Mouse (Mus musculus): ENCODE measurements around the gene Cipc. TPM values are rescaled to one million over a fixed set of nuclear protein-coding genes. Genes with fewer than 3 reads are reported as not detected.

The Cipc gene
- 16.5 and 24.2 TPM in 2 replicates for polyA plus RNA-seq (2012; rRNA removed)

GRCm38 (mm10) chr12:86946862-86947574 is at the start of gene Cipc:
Gene Cipc (plus strand): TSS chr12:86947043.
- WGBS: under 1% methylated on average over 64 of the region's 64 CpGs
- DNase-seq (ENCODE audit: low read depth, low spot score): peak; percentile 92

DNA sequence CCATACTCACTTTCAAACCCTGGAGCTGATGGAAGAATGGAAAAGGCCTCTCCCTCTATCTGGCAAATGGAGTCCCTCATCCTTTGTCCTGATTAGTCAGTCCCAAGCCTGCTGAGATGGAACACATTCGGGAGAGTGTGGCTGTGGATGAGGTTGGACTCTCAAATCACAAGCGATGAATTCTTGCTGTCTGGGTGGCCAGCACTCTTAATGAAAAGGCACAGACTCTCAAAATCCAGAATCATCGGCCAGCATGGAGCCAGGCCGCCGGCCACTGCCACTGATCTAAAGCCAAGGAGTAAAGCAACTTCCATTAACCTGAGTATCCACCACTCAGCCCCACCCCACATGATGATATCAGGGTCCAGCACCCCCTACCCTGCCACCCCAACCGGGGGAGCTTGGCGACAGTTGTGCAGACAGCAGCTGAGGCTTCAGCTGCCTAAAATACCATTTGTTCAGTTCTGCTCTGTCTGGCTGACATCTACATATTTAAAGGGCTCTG is 49.0 kb upstream of the Cipc start:
- no peak for DNase-seq (ENCODE audit: low read depth, low spot score)

DNA sequence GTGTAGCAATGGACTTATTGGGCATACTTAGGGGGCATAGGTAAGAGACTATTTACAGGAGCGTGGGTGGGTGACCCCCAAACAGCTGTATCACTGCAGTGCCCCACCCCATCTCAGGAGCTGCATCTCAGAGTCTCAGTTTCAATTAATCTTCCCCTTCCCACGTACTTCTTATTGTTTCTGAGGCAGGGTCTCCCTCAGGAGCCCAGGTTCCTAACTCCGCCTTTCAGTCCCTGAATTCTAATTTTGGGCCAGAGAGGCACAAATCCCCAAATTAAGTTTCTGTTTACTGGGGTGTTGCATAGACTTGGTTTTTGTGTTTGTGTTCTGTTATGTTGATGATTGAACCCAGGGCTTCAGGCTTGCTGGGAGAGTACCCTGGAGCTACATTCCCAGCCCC is 48.4 kb upstream of the Cipc start:
- DNase-seq (ENCODE audit: low read depth, low spot score): no peak
- 87% methylated on average over 3 of the region's 3 CpGs for WGBS

More for the DNA sequence above, 49.0 kb upstream of the Cipc start:
- WGBS: 72% methylated on average over 7 of the region's 7 CpGs

GRCm38 (mm10) chr12:86899461-86900179 is 47.2 kb upstream of the Cipc start:
- DNase-seq (ENCODE audit: low read depth, low spot score): no peak
- WGBS: 56% methylated on average over 11 of the region's 11 CpGs

- DNase-seq (ENCODE audit: low read depth, low spot score): no peak
- 67% methylated on average over 11 of the region's 11 CpGs for WGBS
These were observed 42.7 kb upstream of the Cipc start for GRCm38 (mm10) chr12:86903828-86904806.

GRCm38 (mm10) chr12:86905203-86905602 is 41.6 kb upstream of the Cipc start:
- 12% methylated on average over 4 of the region's 4 CpGs for WGBS
- no peak for DNase-seq (ENCODE audit: low read depth, low spot score)

GRCm38 (mm10) chr12:86905876-86906275 is 41.0 kb upstream of the Cipc start:
- no peak for DNase-seq (ENCODE audit: low read depth, low spot score)
- 53% methylated on average over 7 of the region's 7 CpGs for WGBS

DNA sequence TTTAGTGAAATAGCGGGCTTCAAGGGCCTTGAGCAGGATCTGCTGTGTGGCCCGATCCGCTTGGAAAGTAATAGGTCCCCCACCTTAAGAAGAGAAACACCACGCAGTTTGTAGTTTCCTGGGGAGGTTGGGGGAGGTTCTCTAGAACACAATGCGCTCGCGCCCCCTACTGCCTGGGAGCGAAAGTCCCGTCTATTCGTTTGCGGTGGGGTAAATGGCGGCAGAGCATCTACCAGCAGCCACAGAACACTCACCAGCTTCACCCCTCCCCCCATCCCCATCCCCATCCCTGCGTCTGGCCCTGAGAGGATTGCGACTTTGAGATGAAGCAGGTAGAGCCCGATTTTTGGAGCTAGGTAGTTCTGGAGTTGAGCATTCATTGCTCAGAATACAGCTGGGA is 40.4 kb upstream of the Cipc start:
- WGBS: 3% methylated on average over 15 of the region's 15 CpGs
- no peak for DNase-seq (ENCODE audit: low read depth, low spot score)

DNA sequence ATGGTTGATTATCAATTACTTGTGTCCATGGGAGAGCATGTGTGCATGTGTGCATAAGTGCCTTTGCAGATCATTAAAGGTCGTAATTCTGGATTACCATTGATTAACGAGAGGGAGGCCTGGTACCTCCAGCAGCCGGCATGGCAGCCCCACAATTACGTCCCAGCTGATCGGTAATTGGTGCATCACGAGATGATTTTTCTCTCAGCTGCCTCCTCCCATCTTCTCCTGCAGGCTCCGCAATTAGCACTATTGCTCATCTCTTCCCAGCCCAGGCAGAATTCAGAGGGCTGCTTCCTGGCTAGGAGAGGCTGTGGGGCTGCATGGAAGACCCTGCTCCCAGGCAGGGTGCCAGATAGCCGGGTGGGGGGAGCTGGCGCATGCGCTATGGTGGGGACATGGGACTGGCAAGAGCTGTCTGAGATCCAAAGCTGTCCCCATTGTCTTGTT is 35.3 kb upstream of the Cipc start:
- no peak for DNase-seq (ENCODE audit: low read depth, low spot score)
- 66% methylated on average over 10 of the region's 10 CpGs for WGBS

GRCm38 (mm10) chr12:86912335-86913093 is 34.3 kb upstream of the Cipc start:
- WGBS: 19% methylated on average over 22 of the region's 22 CpGs
- no peak for DNase-seq (ENCODE audit: low read depth, low spot score)

GRCm38 (mm10) chr12:86914351-86914750 is 32.5 kb upstream of the Cipc start:
- DNase-seq (ENCODE audit: low read depth, low spot score): no peak
- WGBS: 43% methylated on average over 2 of the region's 2 CpGs

DNA sequence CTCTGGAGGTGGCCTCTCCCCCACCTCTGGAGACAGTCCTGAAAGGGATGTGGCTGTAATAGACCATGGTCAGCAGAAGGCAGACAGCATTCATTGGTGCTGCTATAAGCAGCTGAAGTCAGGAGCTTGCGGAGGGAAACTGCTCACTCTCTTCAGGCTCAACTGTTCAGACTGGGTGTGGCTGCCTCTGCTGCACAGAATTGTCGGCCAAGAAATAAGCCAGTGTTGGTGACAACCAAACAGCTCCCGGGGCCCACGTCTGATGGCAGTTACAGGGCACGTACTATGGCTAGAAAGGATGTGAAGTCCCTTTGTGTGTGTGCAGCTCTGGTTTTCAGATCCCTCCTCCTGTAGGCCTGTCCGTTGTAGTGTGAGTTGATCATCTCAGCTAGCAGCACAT is 32.1 kb upstream of the Cipc start:
- no peak for DNase-seq (ENCODE audit: low read depth, low spot score)
- 11% methylated on average over 6 of the region's 6 CpGs for WGBS

- WGBS: 59% methylated on average over 7 of the region's 7 CpGs
- DNase-seq (ENCODE audit: low read depth, low spot score): no peak
These were observed 31.2 kb upstream of the Cipc start for GRCm38 (mm10) chr12:86915617-86916016.

DNA sequence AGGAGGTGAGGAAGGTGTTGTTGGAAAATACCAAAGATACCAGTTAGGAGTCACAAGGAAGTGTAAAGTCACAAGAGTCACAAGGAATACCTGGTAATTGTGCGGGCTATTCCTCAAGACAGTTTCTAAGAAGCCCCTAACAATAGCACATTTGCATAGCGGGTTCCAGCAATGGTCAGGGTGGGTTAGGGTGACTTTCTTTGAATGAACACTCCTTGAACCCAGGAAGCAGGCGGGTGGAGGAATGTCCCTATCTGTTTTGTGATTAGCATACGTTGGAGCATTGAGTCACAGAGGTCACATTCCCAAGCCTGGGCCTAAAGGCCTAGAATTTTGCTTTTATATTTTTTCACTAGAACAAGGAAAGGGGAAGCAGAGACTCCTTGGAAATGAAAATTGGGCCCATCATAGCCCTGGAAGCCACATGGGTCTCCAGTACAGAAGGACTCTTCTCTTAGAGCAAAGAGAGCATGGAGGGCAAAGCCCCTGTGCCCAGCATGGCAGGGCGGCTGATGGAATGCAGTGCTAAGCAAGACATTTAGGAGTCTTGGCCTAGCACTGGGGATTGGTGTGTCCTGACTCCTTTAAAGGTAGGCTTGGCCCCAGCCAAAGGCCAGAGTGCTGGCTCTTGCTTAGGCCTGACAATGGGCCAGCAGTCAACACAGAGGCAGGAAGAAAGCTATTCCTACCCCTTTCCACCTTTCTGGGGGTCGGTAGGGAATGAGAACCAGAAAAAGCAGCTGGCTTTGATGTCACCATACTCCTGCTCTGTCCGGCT is 29.9 kb upstream of the Cipc start:
- WGBS: 91% methylated on average over 7 of the region's 7 CpGs
- no peak for DNase-seq (ENCODE audit: low read depth, low spot score)

DNA sequence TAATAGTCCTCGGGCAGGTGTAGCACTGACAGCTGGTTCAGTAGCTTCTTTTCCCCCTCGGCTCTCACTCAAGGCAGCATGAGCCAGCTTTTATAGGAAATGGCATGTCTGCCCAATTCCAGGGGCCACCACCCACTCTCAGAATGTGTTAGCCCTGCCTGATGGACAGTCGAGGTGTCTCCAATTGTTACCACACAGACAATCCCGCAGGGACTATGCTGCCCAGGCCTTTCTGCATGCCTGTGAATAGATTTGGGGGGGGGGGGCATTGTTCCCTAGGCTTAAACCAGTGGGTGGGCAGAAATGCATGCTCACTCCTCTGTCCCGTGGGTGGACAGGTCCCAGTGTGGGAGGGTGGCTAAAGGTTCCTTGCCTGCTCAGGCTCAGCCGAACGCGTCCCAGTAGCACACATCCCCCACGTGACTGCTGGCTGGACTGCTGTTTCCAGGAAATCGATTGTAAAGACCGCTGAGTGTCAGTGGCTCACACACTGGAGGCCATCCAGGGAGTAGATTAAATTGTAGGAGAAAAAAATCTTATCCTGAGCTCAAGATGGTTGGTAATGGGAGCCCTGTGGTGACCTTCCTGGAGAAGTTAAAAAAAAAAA is 28.4 kb upstream of the Cipc start:
- 18% methylated on average over 11 of the region's 11 CpGs for WGBS
- peak; percentile 37 for DNase-seq (ENCODE audit: low read depth, low spot score)

DNA sequence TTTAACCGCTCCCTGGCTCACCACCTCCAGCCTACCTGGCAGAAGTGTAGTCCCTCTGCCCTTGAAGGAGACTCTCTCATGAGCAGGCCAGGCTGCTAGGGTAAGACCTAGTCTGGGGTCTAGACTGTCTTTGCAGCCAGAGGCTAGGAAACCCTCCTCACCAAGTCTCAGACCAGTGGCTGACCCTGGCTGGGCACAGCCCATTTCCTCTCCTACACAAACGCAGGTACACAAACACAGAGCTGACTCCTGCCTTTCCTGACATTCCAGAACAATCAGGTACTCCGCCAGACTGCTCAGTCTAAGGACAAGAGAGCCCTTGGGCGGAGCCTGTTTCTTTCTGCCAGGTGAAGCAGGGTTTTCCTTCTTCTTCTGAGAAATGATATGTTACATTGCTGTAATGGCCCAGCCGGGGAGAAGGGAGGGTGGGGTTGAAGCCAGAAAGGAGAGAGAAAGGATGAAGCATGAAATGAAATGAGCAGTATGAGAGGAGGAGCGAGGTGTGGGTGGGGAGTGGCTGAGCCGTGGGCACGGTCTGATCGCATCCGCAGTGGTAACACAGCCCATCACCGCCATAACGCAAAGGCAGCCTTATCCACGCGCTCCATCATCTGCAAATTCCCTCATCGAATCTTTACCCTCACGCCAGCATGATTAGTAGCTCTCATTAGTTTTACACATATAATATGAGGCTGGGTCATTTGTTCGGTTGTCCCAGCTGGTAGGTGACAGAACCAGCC is 27.7 kb upstream of the Cipc start:
- WGBS: 63% methylated on average over 17 of the region's 17 CpGs
- no peak for DNase-seq (ENCODE audit: low read depth, low spot score)

GRCm38 (mm10) chr12:86923837-86924236 is 23.0 kb upstream of the Cipc start:
- 4% methylated on average over 5 of the region's 5 CpGs for WGBS
- no peak for DNase-seq (ENCODE audit: low read depth, low spot score)

Data from large intestine, adult 2 months (tissue).